Mouse (Mus musculus) neutrophil, adult 5-6 weeks (primary cell): ENCODE results near the gene Gstm5. TPM values are rescaled to one million over a fixed set of nuclear protein-coding genes. Genes with fewer than 3 reads are reported as not detected.
"Not testable (repeated sequence)": the region's sequence is repeated elsewhere in the genome, so short reads cannot be mapped to it uniquely, and the experiment has no call there.

Experiments used
- ATAC-seq: fragments of 151-379, 151-347 bp; 2 replicates; pipeline ENCODE4 v1.8.0; 2017; ENCODE audit warnings: mild to moderate bottlenecking, moderate TSS enrichment; ENCODE audit not compliant: insufficient number of reproducible peaks, poor library complexity, low FRiP score, severe bottlenecking; ENCODE audit errors: extremely low read depth
- total RNA-seq: library from RNA; stranded (forward); fragments of 200-1000 nt; gene quantifications from 2 replicates; pipeline ENCODE4 v1.2.3, GENCODE M21; 2017

Gstm5 gene
- total RNA-seq, 1 experiment from 2014 or later = 0.93 TPM

DNA sequence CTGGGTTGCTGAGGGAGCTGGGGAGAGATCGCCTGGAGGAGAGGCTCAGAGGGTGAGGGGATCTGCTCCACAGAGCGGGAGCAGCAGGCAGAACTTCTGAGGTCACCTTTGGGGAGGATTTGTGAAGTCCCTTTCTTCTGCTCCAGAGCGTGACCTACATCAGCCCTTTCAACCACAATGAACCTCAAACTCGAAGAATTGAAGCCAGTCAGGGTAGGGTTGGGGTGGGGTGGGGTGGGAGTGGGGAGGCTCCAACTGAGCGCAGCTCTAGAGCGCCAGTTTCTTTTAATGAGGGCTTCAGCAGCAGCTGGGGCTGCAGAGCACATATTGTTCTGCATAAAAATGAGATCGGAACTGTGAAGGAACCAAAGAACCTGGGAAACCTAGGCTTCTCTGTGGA lies 26.5 kb upstream of the Gstm5 start:
- ATAC-seq = no peak

DNA sequence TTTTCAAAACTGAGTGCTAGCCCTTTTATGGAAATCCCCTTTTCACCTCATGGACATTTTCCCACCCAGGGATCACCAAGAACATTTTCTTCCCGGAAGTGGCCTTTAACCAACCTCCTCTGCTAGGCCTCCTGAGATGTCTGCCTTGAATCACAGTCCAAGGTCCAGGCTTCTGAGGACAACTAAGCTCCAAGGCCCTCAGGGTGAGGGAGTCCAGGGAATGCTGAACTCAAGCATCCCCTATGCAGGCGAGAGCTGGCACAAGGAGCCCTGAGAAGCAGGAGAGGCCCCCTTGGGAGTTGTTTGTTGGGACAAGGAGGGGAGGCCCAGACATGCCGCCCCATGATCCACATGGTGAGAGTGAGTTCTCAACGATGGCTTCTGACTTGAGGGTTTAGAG lies 25.7 kb upstream of the Gstm5 start:
- ATAC-seq = no peak

DNA sequence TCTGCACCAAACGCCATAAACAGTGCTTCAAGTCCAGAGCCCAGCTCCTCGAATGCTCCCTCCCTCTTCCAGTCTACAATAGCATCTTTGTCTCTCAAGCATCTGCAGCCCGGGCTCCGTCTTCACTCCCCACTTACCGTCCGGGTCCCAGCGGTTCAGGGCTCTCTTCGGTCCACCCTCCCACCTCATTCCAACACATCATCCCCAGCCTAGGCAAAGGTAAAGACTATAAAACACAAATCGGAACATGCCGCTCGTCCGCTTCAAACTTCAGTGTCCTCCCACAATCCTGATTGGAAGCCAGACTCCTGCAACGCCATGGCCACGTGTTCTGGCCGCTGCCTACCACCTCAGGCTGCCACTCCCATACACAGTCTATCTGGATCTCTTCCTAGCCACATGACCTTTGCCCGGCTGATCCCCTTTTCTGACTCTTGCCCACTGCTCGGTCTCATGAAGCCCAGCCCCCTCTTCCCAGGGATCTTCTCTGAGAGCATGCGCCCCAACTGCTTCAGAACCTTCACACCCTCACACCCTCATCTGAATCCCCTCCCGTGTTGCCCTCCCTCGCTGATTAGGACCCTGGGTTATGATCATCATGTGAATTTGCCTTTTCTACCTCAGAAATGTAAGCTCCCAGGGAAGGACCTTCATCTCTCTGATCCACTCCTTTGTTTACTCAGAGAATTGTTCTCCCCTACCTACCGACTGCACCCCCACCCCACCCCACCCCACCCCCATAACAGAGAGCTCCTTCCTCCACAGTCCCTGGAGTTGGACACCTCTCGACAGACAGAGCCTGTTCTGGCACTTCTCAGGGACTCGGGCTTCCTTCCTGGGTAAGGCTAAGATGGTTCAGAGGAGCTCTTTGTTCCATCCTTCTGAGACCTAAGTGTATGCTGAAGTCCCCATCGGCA lies 22.0 kb upstream of the Gstm5 start:
- ATAC-seq = no peak

GRCm38 (mm10) chr3:107875231-107875630 lies 20.4 kb upstream of the Gstm5 start:
- no peak for ATAC-seq

DNA sequence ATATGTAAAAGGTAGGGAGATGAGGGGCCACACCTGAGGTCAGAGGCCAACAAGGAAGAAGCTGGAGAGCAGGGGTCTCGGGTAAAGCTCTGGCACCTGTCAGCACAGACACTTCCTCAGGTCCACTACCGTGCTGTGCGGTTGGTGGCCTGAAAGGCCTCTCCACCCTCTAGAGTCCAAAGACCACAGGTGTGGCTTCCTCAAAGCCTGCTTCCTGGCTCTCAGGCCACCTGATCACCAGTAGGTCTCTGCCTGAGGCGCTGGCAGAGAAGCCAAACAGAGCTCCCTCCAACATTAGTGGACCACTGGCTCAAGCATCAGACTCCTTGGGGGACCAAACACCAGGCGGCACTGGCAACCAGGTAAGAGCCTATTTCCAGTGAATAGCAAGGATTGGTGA lies 18.6 kb upstream of the Gstm5 start, which contains the start of gene Eps8l3:
Gene Eps8l3, plus strand, starts transcription at position 225 of the 400 bp plus-strand sequence.
- no peak for ATAC-seq

DNA sequence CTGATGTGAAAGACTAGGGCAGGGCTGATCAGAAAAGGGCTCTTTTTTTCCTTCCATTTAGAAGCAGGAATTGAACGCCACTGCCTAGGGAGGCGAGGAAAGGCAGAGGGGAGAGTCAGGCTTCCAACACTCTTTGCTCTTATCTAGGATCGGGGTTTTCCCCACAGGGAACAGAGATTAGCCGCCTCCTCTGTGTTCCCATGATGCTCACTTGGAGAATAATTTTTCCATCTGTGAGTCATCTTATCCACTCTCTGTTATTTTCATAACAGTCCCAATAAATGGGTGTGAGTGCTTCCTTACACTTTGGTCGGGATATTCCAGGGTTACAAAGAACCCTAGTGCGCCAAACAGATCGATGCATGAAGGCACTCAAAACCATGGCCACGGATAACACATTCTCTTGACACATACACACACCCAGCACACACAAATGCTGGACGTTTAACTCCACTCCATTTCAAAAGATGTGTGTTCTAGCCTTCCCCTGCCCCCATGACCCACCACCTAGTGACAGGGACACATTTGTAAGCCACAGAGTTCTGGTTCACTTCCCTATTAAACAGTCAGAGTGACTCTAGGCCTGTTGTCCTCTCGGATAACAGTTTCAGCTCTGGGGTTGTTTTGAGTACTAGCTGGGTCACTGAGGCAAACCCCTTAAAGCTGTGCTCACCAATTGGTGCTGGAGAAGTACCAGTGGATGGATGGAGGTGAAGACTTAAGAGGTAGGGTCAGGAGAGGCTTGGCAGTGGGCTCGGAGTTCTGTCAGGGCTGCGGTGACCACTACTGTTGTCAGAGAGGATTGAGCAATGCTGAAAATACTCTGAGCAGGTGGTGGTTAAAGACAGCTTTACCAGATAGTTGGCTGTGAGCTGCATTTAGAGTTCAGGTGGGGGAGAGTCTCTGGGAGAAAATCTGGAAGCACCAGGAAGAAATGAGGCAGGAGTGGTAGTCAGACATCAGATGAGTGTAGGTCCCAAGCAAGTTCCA lies 17.6 kb upstream of the Gstm5 start:
- ATAC-seq = no peak

DNA sequence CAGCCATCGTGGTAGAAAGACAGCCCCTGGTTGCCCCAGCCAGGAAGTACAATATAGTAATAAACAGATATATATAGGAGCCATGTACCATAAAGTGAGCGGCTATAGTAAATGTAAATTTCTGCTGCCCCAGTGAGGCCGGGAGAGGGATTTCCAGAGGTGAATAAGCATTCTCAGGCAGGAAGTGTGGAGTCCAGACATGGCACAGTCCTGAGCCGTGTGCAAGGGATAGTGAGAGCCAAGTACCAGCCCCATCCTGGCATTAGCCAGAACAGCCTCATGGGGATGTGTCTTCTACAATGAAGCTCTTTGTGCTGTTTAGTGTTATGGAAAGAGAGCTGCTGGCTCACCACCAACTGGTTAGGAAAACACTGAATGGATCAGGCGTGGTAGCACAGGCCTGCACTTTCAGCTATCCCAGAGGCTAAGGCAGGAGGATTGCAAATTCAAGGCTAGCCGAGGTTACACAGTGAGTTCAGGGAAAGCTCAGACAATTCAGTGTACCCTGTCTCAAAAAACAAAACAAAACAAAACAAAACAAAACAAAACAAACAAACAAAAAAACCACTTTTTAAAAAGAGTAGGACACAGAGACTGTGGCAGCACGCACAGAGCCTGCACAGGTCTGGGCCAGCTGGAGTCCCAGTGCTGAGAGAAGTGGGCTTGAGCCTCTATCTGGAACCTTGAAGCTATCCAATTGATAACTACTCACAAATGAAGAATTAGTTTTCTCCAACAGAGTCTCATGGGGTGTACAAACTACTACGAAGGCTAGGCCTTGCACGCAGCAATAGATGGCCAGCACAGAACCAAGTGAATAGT lies 7.7 kb upstream of the Gstm5 start:
- no peak for ATAC-seq

DNA sequence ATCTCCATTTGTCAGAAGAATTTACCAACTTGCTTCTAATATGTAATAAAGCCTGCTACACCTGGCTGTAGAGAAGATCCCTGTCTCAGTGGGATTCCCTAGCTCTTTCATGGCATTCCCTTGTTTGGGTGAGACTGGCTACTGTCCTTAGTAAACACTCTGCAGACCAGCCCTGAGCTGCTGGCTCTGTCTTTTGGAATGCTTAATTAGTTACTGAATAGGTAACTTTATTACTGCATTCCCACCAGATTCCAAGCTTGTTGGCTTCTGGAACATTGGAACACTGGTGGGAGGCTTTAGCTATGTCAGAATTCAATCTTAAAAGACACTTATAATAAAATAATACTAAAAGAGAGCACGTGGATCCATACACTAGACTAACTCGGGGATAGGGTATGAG lies 6.4 kb upstream of the Gstm5 start:
- ATAC-seq = not testable (repeated sequence)

GRCm38 (mm10) chr3:107895194-107895719 lies 364 bp upstream of the Gstm5 start:
- ATAC-seq = no peak

DNA sequence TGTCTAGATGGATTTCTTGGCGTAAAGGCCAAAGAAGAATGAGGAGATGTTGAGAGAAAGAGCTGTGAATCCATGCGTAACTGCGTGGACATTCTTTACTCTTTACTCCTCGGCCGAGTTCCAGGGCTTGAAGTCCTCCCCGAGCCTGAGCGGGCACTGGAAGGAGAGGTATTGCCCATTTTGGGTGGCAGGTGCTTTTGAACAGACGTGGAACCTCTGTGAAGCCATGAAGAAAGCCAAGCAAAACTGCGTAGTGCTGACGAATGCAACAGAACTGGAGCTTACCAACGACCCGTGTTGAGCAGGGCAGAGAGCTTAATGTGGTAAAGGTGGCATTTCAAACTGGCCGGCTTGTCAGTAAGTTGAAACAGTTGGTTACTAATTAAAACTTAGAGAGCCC lies 3.1 kb downstream of the Gstm5 start:
- ATAC-seq = no peak

DNA sequence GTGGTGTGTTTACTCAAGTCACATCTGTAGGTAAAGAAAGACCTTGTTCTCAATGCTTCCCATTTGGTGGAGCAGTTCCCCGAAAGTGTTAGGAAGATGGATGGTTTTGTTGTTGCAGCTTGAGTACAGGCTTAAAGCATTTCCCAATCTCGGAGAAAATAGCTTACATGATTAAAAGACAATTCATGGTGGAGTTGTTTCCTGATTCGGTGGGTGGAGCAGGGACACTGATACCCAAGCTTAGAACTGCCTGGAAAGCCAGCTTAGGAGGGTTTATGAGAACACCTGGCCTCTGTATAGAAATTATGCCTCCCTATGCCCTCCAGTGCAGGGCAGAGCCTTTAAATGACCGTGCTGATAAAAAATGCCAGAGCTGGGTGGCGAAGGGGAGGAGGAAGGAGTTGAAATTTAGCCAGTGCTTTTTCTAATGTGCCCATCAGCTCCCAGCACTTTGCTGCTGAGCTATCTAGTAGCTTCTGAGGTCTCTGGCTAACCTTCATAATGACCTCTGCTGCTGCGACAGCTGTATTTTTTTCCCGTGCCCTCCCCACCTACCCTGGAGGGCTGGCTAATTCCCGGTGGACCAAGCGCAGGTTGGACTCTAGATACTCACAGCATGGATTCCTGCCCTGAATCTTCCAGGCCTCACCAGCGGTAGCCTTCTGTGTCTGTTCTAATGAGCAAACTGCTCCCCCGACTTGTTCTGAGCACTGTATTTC lies 5.5 kb downstream of the Gstm5 start:
- no peak for ATAC-seq

DNA sequence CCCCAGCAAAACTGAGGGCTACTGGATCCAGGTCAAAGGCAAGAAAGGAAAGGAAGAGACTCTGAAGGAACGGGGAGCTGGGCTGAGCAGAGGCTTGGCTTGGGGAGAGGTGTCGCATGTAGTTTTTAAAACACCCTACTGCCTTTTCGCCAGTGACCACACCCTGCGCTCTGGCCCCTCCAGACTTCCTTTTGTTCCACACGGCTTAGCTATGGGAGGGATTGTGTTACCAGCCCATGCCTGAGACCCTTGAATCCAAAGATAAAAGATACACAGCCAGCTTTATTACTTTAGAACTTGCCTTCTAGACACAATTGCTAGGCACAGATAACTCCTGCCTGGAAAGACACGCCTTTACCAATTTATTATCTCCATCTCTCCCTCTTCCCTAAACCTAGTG lies 10.3 kb downstream of the Gstm5 start:
- ATAC-seq = no peak

DNA sequence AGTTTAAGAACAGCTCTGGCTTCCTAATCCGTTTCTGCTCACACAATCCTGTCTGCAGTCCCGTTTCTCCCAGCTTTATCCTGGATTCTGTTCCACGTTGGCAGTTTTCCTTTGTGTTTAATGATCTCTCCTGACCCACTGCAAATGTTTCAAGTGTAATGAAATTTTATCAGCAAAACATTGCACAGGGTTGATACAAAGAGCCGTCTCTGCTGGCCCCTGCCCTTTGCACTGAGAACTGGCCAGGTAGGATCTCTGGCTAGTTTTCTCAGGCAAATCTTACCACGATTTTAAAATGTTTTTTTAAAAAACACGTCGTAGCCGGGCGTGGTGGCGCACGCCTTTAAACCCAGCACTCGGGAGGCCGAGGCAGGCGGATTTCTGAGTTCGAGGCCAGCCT lies 21.1 kb downstream of the Gstm5 start:
- ATAC-seq = no peak

GRCm38 (mm10) chr3:107917097-107917496 lies 21.5 kb downstream of the Gstm5 start:
- no peak for ATAC-seq

GRCm38 (mm10) chr3:107917783-107918408 lies 22.3 kb downstream of the Gstm5 start:
- peak; percentile 55; the same call in 1 of the 2 replicates for ATAC-seq

- no peak for ATAC-seq
Measured at GRCm38 (mm10) chr3:107920348-107920747, 24.7 kb downstream of the Gstm5 start.

DNA sequence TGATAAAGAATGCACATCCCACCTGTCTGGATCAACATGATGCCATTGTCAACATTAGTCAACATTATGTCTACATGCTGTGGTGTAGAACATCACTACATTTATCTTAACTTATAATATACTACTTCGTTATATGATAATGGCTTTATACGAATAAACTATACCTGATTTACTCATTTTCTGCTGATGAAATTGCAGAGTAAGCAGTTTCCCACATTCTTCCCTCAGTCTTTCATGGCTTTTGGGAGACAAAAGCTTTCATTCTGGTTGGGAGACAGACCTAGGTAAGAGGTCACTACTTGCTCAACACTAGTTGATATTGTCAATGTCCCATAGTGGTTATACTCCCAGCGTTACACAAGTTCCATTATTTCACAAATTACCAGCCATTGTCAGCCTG lies 29.7 kb downstream of the Gstm5 start:
- ATAC-seq = no peak

- ATAC-seq = no peak
Measured at GRCm38 (mm10) chr3:107927841-107928240, 32.2 kb downstream of the Gstm5 start.
